Mouse (Mus musculus) cerebellum, adult 2 months (tissue): ENCODE data around the gene Adamts5. TPM values are rescaled to one million over a fixed set of nuclear protein-coding genes. Genes with fewer than 3 reads are reported as not detected.

Experiments used
- DNase-seq, 2 experiments: peaks; one replicate each; pipeline ENCODE4 v3.0.0; 2021
- H3K27ac ChIP-seq: fragments of 200-500 bp; 2 replicates; pipeline ENCODE4 v1.5.1; 2012; ENCODE audit warnings: low read length, control low read depth, inconsistent platforms; ENCODE audit not compliant: insufficient read depth
- H3K27me3 ChIP-seq: fragments of 200-500 bp; 2 replicates; pipeline ENCODE4 v1.6.1; 2012; ENCODE audit warnings: inconsistent platforms, mild to moderate bottlenecking, low read length, moderate library complexity; ENCODE audit not compliant: control insufficient read depth, insufficient read depth
- H3K4me1 ChIP-seq: fragments of 200-500 bp; 2 replicates; pipeline ENCODE4 v1.6.1; 2011; ENCODE audit warnings: low read length; ENCODE audit not compliant: control insufficient read depth, insufficient read depth
- H3K4me3 ChIP-seq: fragments of 200-500 bp; replicated peaks from 2 replicates; pipeline ENCODE3; 2011; ENCODE audit warnings: mild to moderate bottlenecking, low read depth, low read length, control low read depth; ENCODE audit not compliant: insufficient read depth
- CTCF ChIP-seq: fragments of 200-500 bp; IDR thresholded peaks from 2 replicates; pipeline ENCODE4 v1.5.1; 2011; ENCODE audit warnings: low read depth, mild to moderate bottlenecking, control low read depth, low read length, moderate library complexity, borderline replicate concordance; ENCODE audit not compliant: insufficient read depth
- POLR2A ChIP-seq: fragments of 200-500 bp; IDR thresholded peaks from 2 replicates; pipeline ENCODE4 v1.6.1; 2011; ENCODE audit warnings: low read length, control low read depth, borderline replicate concordance; ENCODE audit not compliant: insufficient read depth
- WGBS: fragments of 180-500 bp; shearing (Covaris S2); methylation state at CpG from one replicate; pipeline ENCODE4 v1.1.7; 2018; 5-methylcytosine and 5-hydroxymethylcytosine counted together
- polyA plus RNA-seq: library from polyadenylated mRNA; depleted of rRNA; stranded (reverse); fragments of >200 nt; gene quantifications from 2 replicates; pipeline ENCODE4 v1.2.3, GENCODE M21; 2012; rRNA removed

Gene Adamts5
- polyA plus RNA-seq = 1.0 and 1.2 TPM in 2 replicates

DNA sequence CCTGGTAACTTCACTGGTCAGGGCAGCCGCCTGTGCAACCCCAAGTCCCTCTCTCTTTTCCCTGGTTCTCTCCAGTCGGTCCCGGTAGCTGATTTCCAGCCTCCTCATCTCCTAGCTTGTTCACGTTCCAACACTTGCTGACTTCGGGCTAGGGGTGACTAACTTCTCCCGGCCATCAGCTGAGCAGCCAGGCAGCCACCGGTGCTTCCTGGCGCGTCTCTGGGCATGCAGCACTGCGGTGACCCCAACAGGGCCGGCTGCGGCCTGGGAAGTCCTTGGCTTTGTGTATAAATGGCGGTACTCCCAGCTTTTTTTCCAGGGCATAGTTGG lies at the start of gene Adamts5:
TSS of gene Adamts5 (minus strand) at position 248 of the 330 bp plus-strand sequence.
- 4% methylated on average over 13 of the region's 13 CpGs for WGBS
- Histone ChIP-seq H3K27ac (no peak within 1 kb of the TSS), H3K4me1 (no peaks in the 10 kb centered on the region; the same call in 1 of the 2 replicates)

DNA sequence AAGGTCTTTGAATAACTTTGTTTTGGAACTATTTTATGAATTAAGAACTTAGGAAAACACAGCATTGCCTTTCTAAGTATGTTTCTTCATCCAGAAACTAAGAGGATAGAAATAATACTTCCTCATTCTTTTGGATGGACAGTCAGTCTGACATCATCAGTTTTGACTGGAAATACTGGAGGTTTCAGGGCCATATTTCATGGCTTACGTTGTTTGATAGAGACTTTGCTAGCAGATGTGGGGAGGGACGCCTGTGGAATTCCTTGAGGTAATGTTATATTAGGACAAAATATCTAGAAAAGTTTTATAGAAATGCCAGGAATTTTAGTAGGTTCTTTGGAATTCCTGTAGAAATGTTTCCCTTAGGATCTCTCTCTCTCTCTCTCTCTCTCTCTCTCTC lies 48.7 kb upstream of the Adamts5 start:
- 71% methylated on average over 2 of the region's 2 CpGs for WGBS
- Histone ChIP-seq H3K27ac (no peak overlapping the region), H3K4me1 (no peaks in the 10 kb centered on the region), H3K4me3 (no peak overlapping the region), H3K27me3 (no peaks in the 10 kb centered on the region)
- TF ChIP-seq POLR2A (no peak), CTCF (no peak)
- DNase-seq = no peak

More for the DNA sequence above, at the start of gene Adamts5:
- Histone ChIP-seq H3K4me3 (peak within 1 kb of the TSS; percentile 69), H3K27me3 (no peaks in the 10 kb centered on the region)
- peak; percentile 20 to 22 for DNase-seq
- no peak for TF ChIP-seq CTCF

DNA sequence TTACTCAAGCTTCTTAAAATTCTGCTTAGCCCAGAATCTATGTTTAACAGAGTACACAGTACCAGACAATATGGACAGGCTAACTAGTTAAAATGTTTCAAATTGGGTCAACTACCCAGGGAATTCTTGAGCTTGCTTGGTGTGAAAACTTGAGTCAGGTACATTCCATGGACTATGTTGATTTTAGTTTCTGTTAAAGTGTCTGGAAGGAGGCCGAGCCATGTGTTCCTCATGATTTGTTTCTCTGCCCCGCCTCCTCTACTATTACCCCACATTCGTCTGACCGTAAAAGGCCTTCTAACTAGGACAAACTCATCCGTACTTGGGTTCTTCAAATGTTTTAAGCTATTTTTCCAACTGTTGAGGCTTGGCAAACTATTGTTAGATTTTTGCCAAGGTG lies 24.4 kb upstream of the Adamts5 start:
- H3K27ac ChIP-seq = no peak overlapping the region

DNA sequence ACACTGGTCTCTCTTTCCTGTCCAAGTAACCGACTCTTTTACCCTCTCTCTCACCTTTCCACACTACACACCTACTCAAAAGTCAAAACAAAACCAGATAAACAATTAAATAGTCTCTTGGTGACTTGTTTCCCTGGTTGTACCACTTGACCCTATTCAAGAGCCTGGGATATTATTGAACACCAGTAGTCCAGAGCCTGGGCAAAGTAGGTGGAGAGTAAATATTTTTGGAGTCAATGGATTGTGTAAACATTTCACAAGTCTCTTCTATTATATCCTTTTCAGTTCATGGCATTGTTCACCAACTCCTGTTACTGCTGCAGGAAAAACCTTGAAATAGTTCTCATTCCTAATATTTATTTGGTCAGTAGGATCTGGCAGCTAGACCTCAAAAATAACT lies 20.8 kb upstream of the Adamts5 start:
- no peaks in the 10 kb centered on the region for H3K4me1 ChIP-seq
- no peak for DNase-seq

More for the DNA sequence above, 24.4 kb upstream of the Adamts5 start:
- H3K4me3 ChIP-seq = no peak overlapping the region
- TF ChIP-seq POLR2A = no peak
- TF ChIP-seq CTCF = no peak
- WGBS = 47% methylated on average over 5 of the region's 5 CpGs
- DNase-seq = no peak
- H3K27me3 ChIP-seq = no peaks in the 10 kb centered on the region
- no peaks in the 10 kb centered on the region for H3K4me1 ChIP-seq

DNA sequence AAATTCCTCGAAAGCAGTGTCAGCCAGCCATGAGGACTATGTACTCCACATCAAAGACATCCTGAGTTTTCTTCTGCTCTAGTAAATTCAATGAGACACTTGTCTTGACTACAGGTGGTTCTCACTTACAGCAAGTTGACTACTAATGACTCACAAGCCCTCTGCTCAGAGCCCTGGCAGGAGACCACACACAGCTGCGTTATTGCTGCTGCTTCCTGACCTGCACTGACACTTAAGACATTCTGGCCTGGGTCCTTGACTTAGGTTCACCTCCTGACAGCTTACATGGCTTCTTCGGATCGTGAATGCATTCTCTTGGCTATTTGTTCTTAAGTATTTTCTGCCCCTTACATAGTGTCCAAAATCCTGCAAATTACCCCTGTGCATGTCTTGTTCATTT lies 18.5 kb upstream of the Adamts5 start:
- no peaks in the 10 kb centered on the region for H3K4me1 ChIP-seq
- DNase-seq = no peak
- TF ChIP-seq POLR2A = no peak
- no peak for TF ChIP-seq CTCF
- WGBS = 20% methylated on average over 4 of the region's 4 CpGs
- no peaks in the 10 kb centered on the region for H3K27me3 ChIP-seq
- no peak overlapping the region for H3K27ac ChIP-seq
- H3K4me3 ChIP-seq = no peak overlapping the region

More for the DNA sequence above, 20.8 kb upstream of the Adamts5 start:
- TF ChIP-seq POLR2A (no peak), CTCF (no peak)
- Histone ChIP-seq H3K27me3 (no peaks in the 10 kb centered on the region), H3K27ac (no peak overlapping the region), H3K4me3 (no peak overlapping the region)
- WGBS = 93% methylated on average over 1 of the region's 1 CpGs

DNA sequence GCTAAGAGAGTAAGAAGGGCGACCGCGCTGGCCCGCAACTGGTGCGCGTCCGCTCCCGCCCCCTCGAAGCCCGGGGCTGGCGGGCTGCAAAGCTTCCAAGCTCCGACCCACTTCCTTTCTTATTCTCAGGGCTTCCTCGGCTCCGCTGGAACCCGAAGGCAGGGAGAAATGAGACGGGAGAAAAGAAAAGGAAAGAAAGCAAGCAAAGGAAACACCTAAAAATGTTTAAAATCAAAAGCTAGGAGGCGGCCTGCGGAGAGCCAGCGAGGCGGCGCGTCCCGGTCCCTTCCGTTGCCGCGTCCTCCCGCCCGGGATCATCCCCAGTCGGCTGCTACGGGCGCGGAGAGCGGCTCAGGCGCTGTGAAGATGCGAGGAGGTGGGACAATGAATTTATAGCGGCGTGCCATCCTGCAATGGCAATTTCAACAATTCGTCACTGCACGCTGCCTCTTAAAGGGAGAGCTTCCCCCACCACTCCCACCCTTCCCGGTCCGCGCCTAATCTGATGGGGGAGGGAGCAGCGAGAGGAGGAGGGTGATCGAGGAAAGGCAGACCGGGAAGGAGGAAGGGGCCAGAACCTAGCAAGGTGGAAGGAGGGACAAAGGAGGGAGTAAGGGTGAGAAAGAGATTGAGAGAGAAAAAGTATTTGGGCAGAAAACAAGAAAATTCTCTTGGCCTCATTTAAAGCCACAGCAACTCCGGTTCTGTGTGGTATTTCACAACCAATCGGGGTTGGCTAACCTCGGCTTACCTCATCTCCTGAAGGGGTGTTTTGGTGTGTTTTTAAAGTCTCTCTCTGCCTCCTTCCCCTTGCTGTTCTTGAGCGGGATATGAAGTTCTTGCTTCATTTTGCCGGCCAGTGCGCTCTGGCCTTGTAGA lies 687 bp downstream of the Adamts5 start:
- TF ChIP-seq CTCF (no peak), POLR2A (no peak)
- Histone ChIP-seq H3K4me3 (peak overlapping the region; percentile 69), H3K27ac (no peak overlapping the region), H3K4me1 (no peaks in the 10 kb centered on the region; the same call in 1 of the 2 replicates), H3K27me3 (no peaks in the 10 kb centered on the region)
- DNase-seq = peak; percentile 26 to 49
- under 1% methylated on average over 51 of the region's 51 CpGs for WGBS

DNA sequence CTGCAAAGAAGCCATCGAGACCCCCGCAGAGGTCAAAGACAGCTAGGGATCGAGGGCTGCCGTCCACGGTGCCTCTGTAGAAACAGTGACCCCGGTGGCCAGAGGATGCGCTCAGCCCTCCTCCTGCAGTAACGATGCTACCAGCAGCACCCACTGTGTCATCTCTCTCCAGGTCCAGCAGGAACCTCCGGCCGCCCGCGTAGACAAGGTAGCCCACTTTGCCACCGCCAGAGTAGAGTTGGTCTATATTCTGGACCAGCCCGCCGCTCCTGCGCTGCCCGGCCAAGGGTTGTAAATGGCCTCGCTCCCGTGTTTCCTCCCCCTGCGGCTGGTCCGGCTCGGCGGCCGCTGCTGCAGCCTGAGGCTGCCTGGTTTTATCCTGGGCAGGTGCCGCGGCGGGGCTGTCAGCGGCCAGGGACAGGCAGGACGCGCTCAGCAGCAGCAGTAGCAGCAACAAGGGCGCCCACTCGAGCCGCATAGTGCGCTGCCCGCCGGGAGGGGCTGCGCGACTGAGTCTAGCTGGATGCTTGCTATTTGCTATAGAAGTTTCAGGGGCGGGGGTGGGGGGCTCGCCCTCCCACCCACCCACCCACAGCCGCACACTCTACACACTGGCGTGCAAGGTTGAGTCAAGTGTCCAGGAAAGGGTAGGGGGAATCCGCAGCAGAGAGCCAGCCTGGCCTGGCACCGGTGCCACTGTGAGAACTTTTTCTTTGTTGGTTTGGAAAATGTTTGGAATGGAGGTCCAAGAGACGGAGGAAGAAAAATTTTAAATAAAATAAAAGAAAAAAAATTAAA lies 1.6 kb downstream of the Adamts5 start:
- DNase-seq = peak; percentile 14 to 37
- no peaks in the 10 kb centered on the region; the same call in 1 of the 2 replicates for H3K4me1 ChIP-seq
- TF ChIP-seq POLR2A = no peak
- no peak for TF ChIP-seq CTCF
- no peak overlapping the region for H3K27ac ChIP-seq
- WGBS = 1% methylated on average over 45 of the region's 45 CpGs
- H3K4me3 ChIP-seq = peak overlapping the region; percentile 11
- no peaks in the 10 kb centered on the region for H3K27me3 ChIP-seq
